Mouse (Mus musculus) forebrain, embryonic 15.5 days (tissue): ENCODE data around the gene Adamtsl3. TPM values are rescaled to one million over a fixed set of nuclear protein-coding genes. Genes with fewer than 3 reads are reported as not detected.

ENCODE experiments used
- ATAC-seq: fragments of 200-750 bp; cut with Nextera tagmentation; replicated peaks from 2 replicates; pipeline ENCODE4 v1.8.0; 2017; ENCODE audit warnings: mild to moderate bottlenecking, moderate TSS enrichment, moderate library complexity
- H3K27ac ChIP-seq: fragments of 300-500 bp; sonication (generic); replicated peaks from 2 replicates; pipeline ENCODE4 v1.5.1; 2015; ENCODE audit warnings: mild to moderate bottlenecking, inconsistent platforms
- H3K27me3 ChIP-seq: fragments of 300-500 bp; sonication (generic); 2 replicates; pipeline ENCODE4 v1.6.1; 2015; ENCODE audit warnings: inconsistent platforms
- H3K36me3 ChIP-seq: fragments of 300-500 bp; sonication (generic); 2 replicates; pipeline ENCODE4 v1.6.1; 2015; ENCODE audit warnings: mild to moderate bottlenecking, inconsistent platforms
- H3K4me1 ChIP-seq: fragments of 300-500 bp; sonication (generic); 2 replicates; pipeline ENCODE4 v1.6.1; 2015; ENCODE audit warnings: inconsistent platforms
- H3K4me2 ChIP-seq: fragments of 300-500 bp; sonication (generic); replicated peaks from 2 replicates; pipeline ENCODE4 v1.6.1; 2015; ENCODE audit warnings: mild to moderate bottlenecking, inconsistent platforms
- H3K4me3 ChIP-seq: fragments of 300-500 bp; sonication (generic); 2 replicates; pipeline ENCODE4 v1.5.1; 2015; ENCODE audit warnings: mild to moderate bottlenecking, inconsistent platforms
- H3K9ac ChIP-seq: fragments of 300-500 bp; sonication (generic); replicated peaks from 2 replicates; pipeline ENCODE4 v1.6.1; 2015; ENCODE audit warnings: mild to moderate bottlenecking, inconsistent platforms
- H3K9me3 ChIP-seq: fragments of 300-500 bp; sonication (generic); 2 replicates; pipeline ENCODE4 v1.6.1; 2016; ENCODE audit warnings: inconsistent platforms
- WGBS: fragments of 180-500 bp; shearing (Covaris S2); methylation state at CpG from one replicate; pipeline ENCODE4 v1.1.7; 2015; ENCODE audit warnings: mixed read lengths; 5-methylcytosine and 5-hydroxymethylcytosine counted together
- polyA plus RNA-seq: library from polyadenylated mRNA; unstranded; fragments of >200 nt; fragmentation: Nextera tagmentation; extraction: Ambion mirVana; gene quantifications from 2 replicates; pipeline ENCODE4 v1.2.1, GENCODE M21; 2015

Adamtsl3 gene
- 0.33 and 0.50 TPM in 2 replicates for polyA plus RNA-seq

- no peaks in the 10 kb centered on the region for H3K36me3 ChIP-seq
- peaks cover 24% of the 10 kb centered on the region for H3K27me3 ChIP-seq
- peak; percentile 73 for ATAC-seq
- H3K27ac ChIP-seq = no peak within 1 kb of the TSS
- peaks cover 28% of the 10 kb centered on the region for H3K4me1 ChIP-seq
- peak within 1 kb of the TSS; percentile 48 for H3K9ac ChIP-seq
- H3K4me2 ChIP-seq = peak within 1 kb of the TSS; percentile 87
- WGBS = under 1% methylated on average over 95 of the region's 95 CpGs
- no peaks in the 10 kb centered on the region for H3K9me3 ChIP-seq
- H3K4me3 ChIP-seq = peak within 1 kb of the TSS; percentile 57
Measured at GRCm38 (mm10) chr7:82335211-82336121, at the start of gene Adamtsl3. Adamtsl3 (plus strand) TSS chr7:82335694.

GRCm38 (mm10) chr7:82287242-82287641, 48.3 kb upstream of the Adamtsl3 start:
- no peaks in the 10 kb centered on the region for H3K9me3 ChIP-seq
- no peak overlapping the region for H3K27ac ChIP-seq
- no peaks in the 10 kb centered on the region for H3K36me3 ChIP-seq
- no peaks in the 10 kb centered on the region for H3K4me1 ChIP-seq
- no peak overlapping the region for H3K9ac ChIP-seq
- no peaks in the 10 kb centered on the region for H3K27me3 ChIP-seq
- no peak overlapping the region for H3K4me2 ChIP-seq
- H3K4me3 ChIP-seq = no peak overlapping the region
- no peak for ATAC-seq
- WGBS = 88% methylated on average over 2 of the region's 2 CpGs

- no peak overlapping the region for H3K4me3 ChIP-seq
- H3K9ac ChIP-seq = no peak overlapping the region
- H3K9me3 ChIP-seq = no peaks in the 10 kb centered on the region
- no peaks in the 10 kb centered on the region for H3K27me3 ChIP-seq
- ATAC-seq = no peak
- H3K27ac ChIP-seq = no peak overlapping the region
- H3K4me1 ChIP-seq = peaks cover 22% of the 10 kb centered on the region
- no peaks in the 10 kb centered on the region for H3K36me3 ChIP-seq
- WGBS = 69% methylated on average over 7 of the region's 7 CpGs
- no peak overlapping the region for H3K4me2 ChIP-seq
Measured at GRCm38 (mm10) chr7:82293441-82293840, 42.1 kb upstream of the Adamtsl3 start.

- no peak for ATAC-seq
- Histone ChIP-seq H3K9ac (no peak overlapping the region), H3K4me2 (no peak overlapping the region), H3K27me3 (no peaks in the 10 kb centered on the region), H3K27ac (no peak overlapping the region), H3K4me1 (peaks cover 22% of the 10 kb centered on the region), H3K36me3 (no peaks in the 10 kb centered on the region), H3K9me3 (no peaks in the 10 kb centered on the region), H3K4me3 (no peak overlapping the region)
- 53% methylated on average over 10 of the region's 10 CpGs for WGBS
Measured at GRCm38 (mm10) chr7:82294083-82294482, 41.4 kb upstream of the Adamtsl3 start.

- WGBS = 51% methylated on average over 2 of the region's 2 CpGs
- peaks cover 22% of the 10 kb centered on the region for H3K4me1 ChIP-seq
- no peaks in the 10 kb centered on the region for H3K9me3 ChIP-seq
- H3K27ac ChIP-seq = no peak overlapping the region
- 0 out of 2 replicates have a peak, but pooled peaks have one; percentile 55 for ATAC-seq
- no peak overlapping the region for H3K4me2 ChIP-seq
- no peaks in the 10 kb centered on the region for H3K36me3 ChIP-seq
- H3K4me3 ChIP-seq = no peak overlapping the region
- no peaks in the 10 kb centered on the region for H3K27me3 ChIP-seq
- no peak overlapping the region for H3K9ac ChIP-seq
Measured at GRCm38 (mm10) chr7:82294611-82295010, 40.9 kb upstream of the Adamtsl3 start.

GRCm38 (mm10) chr7:82308398-82308797, 27.1 kb upstream of the Adamtsl3 start:
- Histone ChIP-seq H3K4me2 (no peak overlapping the region), H3K4me3 (no peak overlapping the region), H3K9me3 (no peaks in the 10 kb centered on the region), H3K9ac (no peak overlapping the region), H3K27me3 (no peaks in the 10 kb centered on the region), H3K27ac (no peak overlapping the region), H3K4me1 (no peaks in the 10 kb centered on the region), H3K36me3 (no peaks in the 10 kb centered on the region)
- peak; percentile 41; the same call in 1 of the 2 replicates for ATAC-seq
- WGBS = 22% methylated on average over 4 of the region's 4 CpGs

GRCm38 (mm10) chr7:82318515-82318914, 17.0 kb upstream of the Adamtsl3 start:
- no peak for ATAC-seq
- no peaks in the 10 kb centered on the region for H3K4me1 ChIP-seq
- H3K9me3 ChIP-seq = no peaks in the 10 kb centered on the region
- H3K4me2 ChIP-seq = no peak overlapping the region
- whole genome bisulfite sequencing = 88% methylated on average over 12 of the region's 12 CpGs
- H3K27ac ChIP-seq = no peak overlapping the region
- no peak overlapping the region for H3K4me3 ChIP-seq
- H3K36me3 ChIP-seq = no peaks in the 10 kb centered on the region
- H3K27me3 ChIP-seq = no peaks in the 10 kb centered on the region
- no peak overlapping the region for H3K9ac ChIP-seq

GRCm38 (mm10) chr7:82326616-82327015, 8.9 kb upstream of the Adamtsl3 start:
- WGBS = 67% methylated on average over 1 of the region's 1 CpGs
- H3K27me3 ChIP-seq = no peaks in the 10 kb centered on the region
- no peaks in the 10 kb centered on the region for H3K36me3 ChIP-seq
- no peaks in the 10 kb centered on the region for H3K9me3 ChIP-seq
- H3K27ac ChIP-seq = no peak overlapping the region
- no peak for ATAC-seq
- H3K4me2 ChIP-seq = no peak overlapping the region
- no peak overlapping the region for H3K4me3 ChIP-seq
- no peak overlapping the region for H3K9ac ChIP-seq
- no peaks in the 10 kb centered on the region for H3K4me1 ChIP-seq

GRCm38 (mm10) chr7:82327201-82327600, 8.3 kb upstream of the Adamtsl3 start:
- no peak overlapping the region for H3K27ac ChIP-seq
- H3K27me3 ChIP-seq = no peaks in the 10 kb centered on the region

GRCm38 (mm10) chr7:82327881-82328280, 7.6 kb upstream of the Adamtsl3 start:
- Histone ChIP-seq H3K9me3 (no peaks in the 10 kb centered on the region), H3K9ac (no peak overlapping the region), H3K27me3 (no peaks in the 10 kb centered on the region), H3K27ac (no peak overlapping the region), H3K4me2 (no peak overlapping the region), H3K4me1 (no peaks in the 10 kb centered on the region), H3K4me3 (no peak overlapping the region), H3K36me3 (no peaks in the 10 kb centered on the region)
- no peak for ATAC-seq
- WGBS = 58% methylated on average over 5 of the region's 5 CpGs

More at GRCm38 (mm10) chr7:82327201-82327600, 8.3 kb upstream of the Adamtsl3 start:
- 57% methylated on average over 4 of the region's 4 CpGs for WGBS
- no peaks in the 10 kb centered on the region for H3K36me3 ChIP-seq
- H3K9ac ChIP-seq = no peak overlapping the region
- no peak overlapping the region for H3K4me2 ChIP-seq
- no peaks in the 10 kb centered on the region for H3K4me1 ChIP-seq
- H3K9me3 ChIP-seq = no peaks in the 10 kb centered on the region
- ATAC-seq = no peak
- H3K4me3 ChIP-seq = no peak overlapping the region

- Histone ChIP-seq H3K36me3 (no peaks in the 10 kb centered on the region), H3K9me3 (no peaks in the 10 kb centered on the region), H3K4me3 (no peak overlapping the region), H3K27me3 (peaks cover under 1% of the 10 kb centered on the region), H3K4me2 (no peak overlapping the region), H3K9ac (no peak overlapping the region), H3K27ac (no peak overlapping the region), H3K4me1 (peaks cover 10% of the 10 kb centered on the region; the same call in 1 of the 2 replicates)
- 61% methylated on average over 4 of the region's 4 CpGs for WGBS
- no peak for ATAC-seq
Measured at GRCm38 (mm10) chr7:82329831-82330230, 5.7 kb upstream of the Adamtsl3 start.

- no peak overlapping the region for H3K4me2 ChIP-seq
- no peak overlapping the region for H3K27ac ChIP-seq
- no peak overlapping the region for H3K9ac ChIP-seq
- WGBS = 80% methylated on average over 6 of the region's 6 CpGs
- no peaks in the 10 kb centered on the region for H3K36me3 ChIP-seq
- no peak for ATAC-seq
- no peaks in the 10 kb centered on the region for H3K9me3 ChIP-seq
- no peak overlapping the region for H3K4me3 ChIP-seq
- peaks cover 20% of the 10 kb centered on the region for H3K4me1 ChIP-seq
- H3K27me3 ChIP-seq = peaks cover 10% of the 10 kb centered on the region
Measured at GRCm38 (mm10) chr7:82330860-82331259, 4.6 kb upstream of the Adamtsl3 start.
